Mouse (Mus musculus): Measurements from ENCODE around the gene Zbtb46.

DNA sequence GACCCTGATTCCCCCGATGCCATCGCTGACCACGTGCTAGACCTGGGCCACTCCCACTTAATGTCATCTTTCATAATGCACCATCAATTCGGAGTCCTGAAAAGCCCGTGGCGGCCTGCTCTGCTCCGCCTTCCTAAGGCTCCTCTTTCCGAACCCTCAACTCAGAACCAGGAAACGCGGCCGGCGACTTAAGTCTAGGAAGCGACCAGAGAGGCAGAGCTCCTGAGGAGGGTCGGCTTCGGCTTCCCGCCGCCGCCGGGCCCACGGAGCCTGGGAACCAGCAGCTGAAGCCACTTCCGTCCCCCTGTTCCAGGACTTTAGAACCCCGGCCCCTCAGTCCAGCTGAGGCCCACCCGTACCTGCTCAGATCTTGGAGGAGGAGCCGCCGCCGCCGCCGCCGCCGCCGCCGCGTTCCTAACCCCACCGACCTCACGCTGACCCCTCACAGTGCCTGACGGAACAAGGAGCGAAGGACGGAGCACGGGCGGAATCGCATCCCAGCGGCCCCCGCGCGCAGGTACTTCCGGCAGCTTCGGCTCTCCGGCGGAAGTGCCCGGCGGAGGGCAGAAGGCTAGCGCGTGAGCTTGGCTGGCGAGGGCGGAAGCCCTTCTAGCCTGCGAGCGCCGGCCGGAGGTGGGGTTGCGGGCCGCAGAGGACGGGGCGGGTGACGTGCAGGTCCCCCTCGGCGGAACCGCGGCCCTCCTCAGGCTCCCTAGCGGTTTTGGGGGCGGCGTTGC is 94.2 kb downstream of the Zbtb46 start, which contains the start of the genes Zgpat and Arfrp1:
- TF ChIP-seq CTCF (IDR thresholded peaks at IDR 0.05; ENCODE audit: low read depth, low read length) (no peak), POLR2A (IDR thresholded peaks at IDR 0.05; ENCODE audit: insufficient read depth, low read length) (peak; percentile 36), EP300 (IDR thresholded peaks at IDR 0.05; ENCODE audit: insufficient read depth, low read depth, low read length) (no peak)

Measured in ES-Bruce4 (cell line).